Mouse (Mus musculus): ENCODE data around the gene Rgl2.

GRCm38 (mm10) chr17:33899642-33900041 is 29.7 kb upstream of the Rgl2 start:
- TF ChIP-seq CTCF (IDR thresholded peaks at IDR 0.05; ENCODE audit: borderline replicate concordance, insufficient read depth, low read depth, low read length) (no peak), POLR2A (IDR thresholded peaks at IDR 0.05; ENCODE audit: borderline replicate concordance, insufficient read depth, low read length) (no peak)

Measured in cerebellum, adult 2 months (tissue).